Mouse (Mus musculus) cerebellum, adult 18-20 months (tissue): ENCODE results near the gene Ugp2.

ENCODE experiments used
- DNase-seq, 2 experiments: peaks; one replicate each; pipeline ENCODE4 v3.0.0; 2021

Ugp2 gene

DNA sequence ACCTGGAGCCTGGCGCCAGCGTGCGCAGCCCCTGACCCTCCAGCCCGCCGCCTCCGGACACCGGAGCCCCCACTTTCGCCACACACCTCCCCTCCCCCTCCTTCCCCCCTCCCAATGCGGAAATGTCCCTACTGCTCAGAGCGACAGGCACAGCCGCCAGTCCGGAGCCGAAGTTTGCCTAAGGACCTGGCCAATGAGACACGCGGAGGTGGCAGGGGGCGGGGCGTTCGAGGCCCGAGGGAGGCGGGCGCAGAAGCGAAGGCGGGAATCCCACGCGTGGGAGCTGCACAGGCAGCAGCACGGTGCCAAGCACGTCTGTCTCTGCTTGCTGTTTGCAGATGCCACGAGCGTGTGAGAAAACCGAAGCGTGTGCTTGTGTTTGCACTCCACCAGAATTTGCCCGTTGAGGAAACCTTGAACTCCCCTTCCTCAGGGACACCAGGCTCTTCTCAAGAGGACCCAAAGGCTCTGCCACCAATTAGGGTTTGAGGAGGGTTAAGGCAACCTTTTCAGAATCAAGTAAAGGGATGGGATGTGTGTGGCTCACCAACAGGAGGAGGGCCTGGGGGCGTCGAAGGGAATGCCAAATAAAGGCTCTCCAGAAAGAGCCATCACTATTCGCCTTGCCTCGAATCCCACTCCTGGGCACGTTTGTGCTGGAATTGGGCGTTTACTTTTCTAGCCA is at the start of gene Ugp2:
Ugp2 (minus strand) TSS at position 80 of the 685 bp plus-strand sequence.
- peak; percentile 97 to 98 for DNase-seq

GRCm38 (mm10) chr11:21414911-21415381 is 43.9 kb upstream of the Ugp2 start:
- DNase-seq, result peak in 1 of 2 experiments; percentile 4

- no peak for DNase-seq
Observed at GRCm38 (mm10) chr11:21406668-21407067, 35.7 kb upstream of the Ugp2 start.

- DNase-seq, result no peak
Observed at GRCm38 (mm10) chr11:21406141-21406540, 35.1 kb upstream of the Ugp2 start.

GRCm38 (mm10) chr11:21403877-21404276 is 32.9 kb upstream of the Ugp2 start:
- DNase-seq, result no peak

DNA sequence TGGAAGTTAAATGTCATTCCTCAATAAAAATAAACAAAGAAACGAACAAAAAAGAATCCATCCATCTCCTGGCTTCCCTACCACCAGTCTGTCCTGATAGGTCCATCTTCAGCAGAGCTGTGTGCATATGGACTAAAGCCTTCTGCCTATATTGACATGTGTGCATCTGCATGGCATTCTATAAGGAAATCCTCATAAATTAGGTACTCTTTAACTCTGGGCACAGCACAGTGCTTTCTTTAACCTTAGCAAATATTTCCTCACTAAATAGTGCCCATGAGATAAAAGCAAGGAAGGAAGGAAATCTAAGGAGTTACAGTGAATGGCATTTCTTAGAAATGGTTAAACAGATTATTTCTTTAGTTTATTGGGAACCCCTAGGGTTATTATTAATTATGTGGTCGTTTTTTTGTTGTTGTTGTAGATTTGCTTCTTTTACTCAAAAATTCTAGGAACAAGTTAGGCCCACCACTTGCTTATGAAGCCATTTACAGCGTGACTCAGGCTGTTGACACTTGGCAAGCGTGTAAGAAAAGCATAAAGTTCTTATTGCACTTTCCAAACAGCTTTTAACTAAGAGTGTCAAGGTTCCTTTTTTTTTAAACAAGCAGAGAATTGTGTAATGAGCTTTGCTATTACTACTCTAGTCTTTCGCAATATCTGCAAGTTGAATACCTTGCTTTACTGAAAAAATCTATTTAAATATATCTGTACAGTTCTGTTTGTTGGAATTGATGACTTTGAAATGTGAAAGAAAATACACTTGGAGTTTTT is 31.7 kb upstream of the Ugp2 start:
- no peak for DNase-seq

GRCm38 (mm10) chr11:21401248-21401647 is 30.2 kb upstream of the Ugp2 start:
- no peak for DNase-seq

DNA sequence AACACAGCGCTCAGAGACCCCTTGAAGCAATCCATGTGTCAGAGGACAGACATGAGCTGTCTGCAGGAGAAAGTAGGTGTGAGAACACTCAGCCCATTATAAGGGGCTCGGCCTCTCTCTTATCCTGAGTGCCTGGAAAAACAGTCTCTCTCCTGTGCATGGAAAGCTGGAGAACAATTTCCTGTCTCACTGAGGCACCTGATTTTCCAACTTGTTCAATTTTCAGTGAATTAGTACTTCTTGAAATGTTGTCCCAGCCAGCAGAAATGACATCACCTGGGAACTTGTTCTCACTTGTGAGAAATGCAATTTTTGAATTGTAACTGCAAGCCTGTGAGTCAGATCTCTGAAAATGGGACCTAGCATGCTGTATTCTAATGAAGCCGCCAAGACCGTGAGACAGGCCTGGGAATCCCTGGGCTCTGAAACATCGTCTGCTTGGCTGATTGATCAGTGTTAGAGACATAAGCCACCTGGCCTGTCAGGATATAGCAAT is 28.2 kb upstream of the Ugp2 start:
- no peak for DNase-seq

GRCm38 (mm10) chr11:21398464-21398863 is 27.5 kb upstream of the Ugp2 start:
- no peak for DNase-seq

- no peak for DNase-seq
Observed at GRCm38 (mm10) chr11:21386790-21387189, 15.8 kb upstream of the Ugp2 start.

GRCm38 (mm10) chr11:21374096-21374495 is 3.1 kb upstream of the Ugp2 start:
- DNase-seq, result no peak

DNA sequence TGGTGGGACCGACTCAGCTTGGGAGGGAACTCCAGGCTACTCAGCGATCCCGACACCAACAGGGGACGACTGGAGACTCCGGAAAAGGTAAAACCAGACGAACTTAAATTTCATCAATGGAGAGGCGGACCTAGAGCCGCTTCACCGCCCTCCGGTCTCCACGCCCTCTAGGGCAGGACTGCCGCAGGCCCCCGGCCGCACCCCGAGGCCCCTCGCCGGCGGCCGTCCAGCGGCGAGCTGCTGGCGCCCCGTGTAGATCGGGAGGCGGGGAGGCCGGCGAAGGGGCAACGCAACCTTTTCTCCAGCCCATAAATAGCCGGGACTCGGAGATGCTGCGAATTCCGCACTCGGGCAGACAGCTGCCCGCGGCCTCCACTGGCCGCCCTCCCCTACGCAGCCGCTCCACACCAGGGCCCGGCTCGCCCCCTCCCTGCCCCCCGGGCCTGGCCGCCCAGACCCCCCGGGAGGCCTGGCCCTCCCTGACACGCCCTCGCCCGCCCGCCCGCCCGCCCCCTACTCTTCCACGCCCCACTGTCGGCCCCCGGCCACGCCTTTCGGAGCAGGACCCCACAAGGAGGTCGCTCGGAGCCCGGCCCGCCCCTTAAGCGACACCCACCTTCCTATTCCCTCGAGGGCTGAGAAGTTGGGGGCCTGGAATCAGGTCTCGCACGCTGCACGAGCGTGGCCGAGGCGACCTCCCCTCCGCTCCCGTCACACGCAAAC is 441 bp downstream of the Ugp2 start:
- DNase-seq, result peak; percentile 47 to 65

GRCm38 (mm10) chr11:21369248-21370016 is 1.6 kb downstream of the Ugp2 start:
- DNase-seq, result no peak

- no peak for DNase-seq
Observed at GRCm38 (mm10) chr11:21368466-21368865, 2.5 kb downstream of the Ugp2 start.

DNA sequence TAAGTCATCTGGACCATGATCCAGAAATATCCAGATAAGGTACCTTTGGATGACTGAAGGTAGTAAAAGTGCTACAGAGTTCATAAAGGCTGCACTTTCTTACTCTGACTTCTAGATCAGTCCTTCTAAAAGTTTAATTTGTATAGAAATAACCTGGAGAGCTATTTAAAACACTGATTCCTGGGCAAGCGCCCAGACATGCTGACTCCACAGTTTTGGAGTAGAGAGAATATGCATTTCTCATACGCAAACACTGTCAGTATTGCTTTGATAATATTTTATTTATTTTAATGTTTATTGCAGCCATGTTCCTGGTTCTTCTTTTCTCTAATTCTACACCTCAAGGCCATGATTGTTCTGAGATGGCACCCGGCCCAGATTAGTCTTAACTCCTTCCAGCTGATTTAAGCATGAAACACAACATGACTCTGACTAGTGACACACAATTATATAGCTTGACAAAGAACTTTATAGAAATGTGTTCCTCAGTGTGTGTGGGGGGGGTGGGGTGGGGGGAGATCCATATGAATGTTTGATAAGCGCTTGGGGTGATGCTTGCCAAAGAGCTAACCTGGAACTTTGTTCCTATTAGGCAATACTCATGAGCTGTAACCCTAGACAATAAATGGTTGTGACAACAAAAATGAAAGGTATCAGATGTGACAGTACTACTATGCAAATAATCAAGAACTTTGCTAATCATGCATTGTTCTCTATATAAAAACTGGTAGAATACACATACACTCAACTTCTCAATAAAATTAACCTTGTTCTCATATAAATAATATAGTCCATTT is 7.7 kb downstream of the Ugp2 start:
- DNase-seq, result no peak

- DNase-seq, result no peak
Observed at GRCm38 (mm10) chr11:21351296-21351695, 19.7 kb downstream of the Ugp2 start.

DNA sequence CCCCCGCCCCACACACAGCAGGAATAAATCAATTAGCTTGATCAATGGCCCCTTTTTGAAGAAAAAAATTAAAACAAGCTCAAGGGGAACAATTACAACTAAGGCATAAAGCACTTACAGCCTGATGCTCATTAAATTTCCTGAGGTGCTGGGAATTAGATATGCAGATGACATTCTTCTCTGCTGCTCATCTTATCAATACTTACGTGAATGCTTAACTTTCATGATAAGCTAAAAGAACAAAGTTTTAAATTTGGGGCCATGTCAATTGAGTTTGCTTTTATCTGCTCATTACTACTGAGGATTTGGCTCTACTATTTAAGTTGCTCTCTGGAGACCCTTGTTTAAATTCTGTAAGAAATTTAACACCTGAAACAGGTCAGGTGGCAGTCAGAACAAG is 22.1 kb downstream of the Ugp2 start:
- DNase-seq, result no peak

GRCm38 (mm10) chr11:21346020-21346419 is 25.0 kb downstream of the Ugp2 start:
- DNase-seq, result no peak

GRCm38 (mm10) chr11:21343490-21343889 is 27.5 kb downstream of the Ugp2 start:
- DNase-seq, result no peak

DNA sequence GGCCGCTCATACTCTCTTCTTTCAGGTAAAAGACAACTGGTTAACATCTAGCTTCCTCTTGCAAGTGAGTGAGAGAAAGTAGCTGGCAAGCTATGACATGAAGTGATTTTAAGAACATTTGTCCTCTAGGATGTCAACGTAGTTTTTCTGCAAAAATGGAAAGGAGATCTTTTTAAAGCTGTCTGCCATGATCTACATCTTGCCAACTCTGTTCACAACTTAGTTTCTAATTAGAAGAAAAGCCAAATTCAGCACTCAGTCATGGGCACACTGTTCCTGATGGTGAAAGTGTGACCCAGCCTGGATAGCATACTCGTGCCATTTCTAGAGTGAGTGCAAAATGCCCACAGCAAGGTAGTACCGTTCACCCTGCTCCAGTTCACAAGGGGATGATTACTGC is 31.9 kb downstream of the Ugp2 start:
- no peak for DNase-seq

DNA sequence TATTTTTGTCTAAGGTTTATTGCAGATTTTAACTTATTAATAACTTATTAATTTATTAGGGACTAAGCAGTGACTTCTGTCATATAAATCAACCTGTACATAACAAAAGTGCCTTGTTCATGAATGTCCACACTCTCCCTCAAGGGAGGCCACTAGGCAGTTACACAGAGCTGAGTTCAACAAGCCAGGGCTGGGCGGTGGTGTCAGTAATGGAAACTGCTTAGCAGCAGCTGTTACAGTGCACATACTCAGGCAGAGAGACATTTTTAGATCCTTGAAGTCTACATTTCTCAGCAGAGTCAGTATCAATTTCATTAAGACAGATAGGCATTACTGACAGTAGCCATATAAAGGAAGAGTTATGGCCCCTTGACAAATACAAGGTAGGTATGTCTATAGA is 33.1 kb downstream of the Ugp2 start:
- no peak for DNase-seq
